Comparison of ENCODE assay signal across 8 mouse cellular contexts in genomic region chr2:92430723-92431541, GRCm38 (mm10). TPM values are rescaled to one million over a fixed set of nuclear protein-coding genes. Genes with fewer than 3 reads are reported as not detected.
DNase-seq lines count a peak whose midpoint lies in the region; ATAC-seq lines count a peak whose summit lies in the region.

No protein-coding gene starts in this region.

- H3K4me1 ChIP-seq in hindbrain, embryonic 12.5 days = peaks cover 71% of the 10 kb centered on the region
- peaks cover 70% of the 10 kb centered on the region for H3K4me1 ChIP-seq in stomach, embryonic 16.5 days (ENCODE audit: control insufficient read depth, insufficient read depth, low read length)

- H3K27me3 ChIP-seq in hindbrain, embryonic 12.5 days = peaks cover 5% of the 10 kb centered on the region; the same call in 1 of the 2 replicates
- no peaks in the 10 kb centered on the region for H3K27me3 ChIP-seq in stomach, embryonic 16.5 days (ENCODE audit: control insufficient read depth, insufficient read depth, low read length)

- peaks cover 1% of the 10 kb centered on the region; the same call in 1 of the 2 replicates for H3K36me3 ChIP-seq in hindbrain, embryonic 12.5 days
- H3K36me3 ChIP-seq in stomach, embryonic 16.5 days (ENCODE audit: control insufficient read depth, insufficient read depth, low read length) = no peaks in the 10 kb centered on the region

- peak overlapping the region; percentile 89 for H3K4me2 ChIP-seq in hindbrain, embryonic 12.5 days (replicated peaks)
- peak overlapping the region; percentile 92 for H3K4me2 ChIP-seq in stomach, embryonic 16.5 days (ENCODE audit: low read depth, low read length)

- WGBS in hindbrain, embryonic 12.5 days = 63% methylated on average over 21 of the region's 21 CpGs
- 45% methylated on average over 21 of the region's 21 CpGs for WGBS in stomach, embryonic 16.5 days

- intact Hi-C loops in left cerebral cortex, postnatal 36 days (cut with DNase I) = loop anchor here (5.0 to 10.0 kb wide), 5 partner anchors 44 to 446 kb away; no protein-coding TSS in a partner anchor

- ATAC-seq in hindbrain, embryonic 12.5 days (ENCODE audit: low FRiP score) = peak; percentile 55
- ATAC-seq in stomach, embryonic 16.5 days (ENCODE audit: insufficient read depth, low FRiP score) = peak; percentile 18; the same call in 1 of the 2 replicates

- H3K4me3 ChIP-seq in hindbrain, embryonic 12.5 days = peak overlapping the region; percentile 93
- peak overlapping the region; percentile 75 for H3K4me3 ChIP-seq in stomach, embryonic 16.5 days (replicated peaks; ENCODE audit: low read length)

- peak; percentile 76 for DNase-seq in cerebellum, adult 11-12 months
- DNase-seq in cerebellum, adult 11 months = no peak
- peak; percentile 68 for DNase-seq in c-Kit-positive CD71-positive TER-119-negative erythroid progenitor cells, embryonic 14.5 days (ENCODE audit: low read depth)
- DNase-seq in frontal cortex, postnatal 10 days (ENCODE audit: low spot score in 2 of 2) = peak; percentile 61 to 75
- DNase-seq in left cerebral cortex, postnatal 36 days (ENCODE audit: low spot score in 2 of 2) = peak; percentile 65 to 73
- DNase-seq in mesoderm, embryonic 11.5 days (ENCODE audit: low read depth, low spot score) = peak; percentile 35

- H3K27ac ChIP-seq in hindbrain, embryonic 12.5 days = peak overlapping the region; percentile 87
- peak overlapping the region; percentile 76 for H3K27ac ChIP-seq in stomach, embryonic 16.5 days (ENCODE audit: low read length)

- peak overlapping the region; percentile 91 for H3K9ac ChIP-seq in hindbrain, embryonic 12.5 days
- H3K9ac ChIP-seq in stomach, embryonic 16.5 days (ENCODE audit: low read length) = peak overlapping the region; percentile 82

- H3K9me3 ChIP-seq in hindbrain, embryonic 12.5 days (replicated peaks) = no peaks in the 10 kb centered on the region
- H3K9me3 ChIP-seq in stomach, embryonic 16.5 days (replicated peaks; ENCODE audit: control insufficient read depth, low read length) = no peaks in the 10 kb centered on the region

RNA-seq across cellular contexts. Expression of gene Cry2, which starts 2.9 kb away (rescaled TPM):
- 38.1 and 39.9 TPM in 2 replicates for polyA plus RNA-seq in hindbrain, embryonic 12.5 days (2016; fragmentation: Nextera tagmentation; extraction: Ambion mirVana)
- total RNA-seq in left cerebral cortex, postnatal 36 days (2021) = 100 to 1,000 TPM; 109 to 122 TPM
- 23.4 and 26.5 TPM in 2 replicates for polyA plus RNA-seq in stomach, embryonic 16.5 days (2015; fragmentation: Nextera tagmentation; extraction: Ambion mirVana)

RNA-seq across cellular contexts. Expression of gene Slc35c1, which starts 29.4 kb away (rescaled TPM):
- 11.9 and 12.5 TPM in 2 replicates for polyA plus RNA-seq in hindbrain, embryonic 12.5 days (2016; fragmentation: Nextera tagmentation; extraction: Ambion mirVana)
- total RNA-seq in left cerebral cortex, postnatal 36 days (2021) = 10 to 100 TPM; 17.0 to 18.4 TPM
- polyA plus RNA-seq in stomach, embryonic 16.5 days (2015; fragmentation: Nextera tagmentation; extraction: Ambion mirVana) = 34.5 and 40.4 TPM in 2 replicates

RNA-seq across cellular contexts. Expression of gene Mapk8ip1, which starts 29.9 kb away (rescaled TPM):
- 112 and 115 TPM in 2 replicates for polyA plus RNA-seq in hindbrain, embryonic 12.5 days (2016; fragmentation: Nextera tagmentation; extraction: Ambion mirVana)
- total RNA-seq in left cerebral cortex, postnatal 36 days (2021) = 100 to 1,000 TPM; 344 to 389 TPM
- 12.5 and 14.9 TPM in 2 replicates for polyA plus RNA-seq in stomach, embryonic 16.5 days (2015; fragmentation: Nextera tagmentation; extraction: Ambion mirVana)

RNA-seq across cellular contexts. Expression of gene 1700029I15Rik, which starts 48.6 kb away (rescaled TPM):
- 7.6 and 8.1 TPM in 2 replicates for polyA plus RNA-seq in hindbrain, embryonic 12.5 days (2016; fragmentation: Nextera tagmentation; extraction: Ambion mirVana)
- 1 to 10 TPM; 3.6 to 4.2 TPM for total RNA-seq in left cerebral cortex, postnatal 36 days (2021)
- polyA plus RNA-seq in stomach, embryonic 16.5 days (2015; fragmentation: Nextera tagmentation; extraction: Ambion mirVana) = 3.5 and 5.4 TPM in 2 replicates

RNA-seq across cellular contexts. Expression of gene Large2, which starts 56.3 kb away (rescaled TPM):
- polyA plus RNA-seq in hindbrain, embryonic 12.5 days (2016; fragmentation: Nextera tagmentation; extraction: Ambion mirVana) = 5.4 and 7.0 TPM in 2 replicates
- total RNA-seq in left cerebral cortex, postnatal 36 days (2021) = under 1 TPM; 0.47 to 0.97 TPM
- 12.6 and 15.5 TPM in 2 replicates for polyA plus RNA-seq in stomach, embryonic 16.5 days (2015; fragmentation: Nextera tagmentation; extraction: Ambion mirVana)
